Mouse (Mus musculus) heart, embryonic 14.5 days (tissue): Measurements from ENCODE around the gene Aebp1. TPM values are rescaled to one million over a fixed set of nuclear protein-coding genes. Genes with fewer than 3 reads are reported as not detected.
A peak's percentile ranks its signal among the peaks of the same experiment; 100 is the strongest.

Experiments used
- ATAC-seq: fragments of 200-750 bp; cut with Nextera tagmentation; 2 replicates; pipeline ENCODE4 v1.8.0; 2017; ENCODE audit warnings: low read depth, moderate TSS enrichment; ENCODE audit not compliant: insufficient number of reproducible peaks, insufficient read depth, low FRiP score
- H3K27ac ChIP-seq, 2 experiments: fragments of 200-500 bp in 1 of 2; fragments of 300-500 bp in 1 of 2; sonication (generic) in 1 of 2; replicated peaks in 1 of 2; 2 replicates each; pipeline ENCODE4 v1.5.1; 2012 to 2014; ENCODE audit warnings: low read depth in 2 of 2, low read length in 2 of 2, control low read depth in 1 of 2, mild to moderate bottlenecking in 1 of 2, mixed read lengths in 1 of 2; ENCODE audit not compliant: control insufficient read depth in 1 of 2, insufficient read depth in 1 of 2
- H3K27me3 ChIP-seq: fragments of 300-500 bp; sonication (generic); 2 replicates; pipeline ENCODE4 v1.6.1; 2014; ENCODE audit warnings: mild to moderate bottlenecking, low read length, control low read depth; ENCODE audit not compliant: control insufficient read depth, insufficient read depth
- H3K36me3 ChIP-seq: fragments of 300-500 bp; sonication (generic); 2 replicates; pipeline ENCODE4 v1.6.1; 2014; ENCODE audit warnings: mild to moderate bottlenecking, control low read depth, low read length, mixed read lengths; ENCODE audit not compliant: control insufficient read depth, insufficient read depth
- H3K4me1 ChIP-seq, 2 experiments: fragments of 200-500 bp in 1 of 2; fragments of 300-500 bp in 1 of 2; sonication (generic) in 1 of 2; 2 replicates each; pipeline ENCODE4 v1.6.1; 2012 to 2014; ENCODE audit warnings: low read length in 2 of 2, control low read depth in 1 of 2, mixed read lengths in 1 of 2; ENCODE audit not compliant: control insufficient read depth in 2 of 2, insufficient read depth in 2 of 2
- H3K4me2 ChIP-seq: fragments of 300-500 bp; sonication (generic); 2 replicates; pipeline ENCODE4 v1.6.1; 2014; ENCODE audit warnings: mild to moderate bottlenecking, low read length
- H3K4me3 ChIP-seq, 2 experiments: fragments of 200-500 bp in 1 of 2; fragments of 300-500 bp in 1 of 2; sonication (generic) in 1 of 2; 2 replicates each; pipeline ENCODE4 v1.5.1; 2012 to 2014; ENCODE audit warnings: low read length in 2 of 2, mild to moderate bottlenecking in 2 of 2, control low read depth in 1 of 2, low read depth in 1 of 2, moderate library complexity in 1 of 2; ENCODE audit not compliant: control insufficient read depth in 1 of 2, insufficient read depth in 1 of 2
- H3K9ac ChIP-seq: fragments of 300-500 bp; sonication (generic); 2 replicates; pipeline ENCODE4 v1.6.1; 2014; ENCODE audit warnings: mild to moderate bottlenecking, low read length
- H3K9me3 ChIP-seq: fragments of 300-500 bp; sonication (generic); 2 replicates; pipeline ENCODE4 v1.6.1; 2016; ENCODE audit warnings: low read length, control low read depth; ENCODE audit not compliant: control insufficient read depth
- WGBS: fragments of 180-500 bp; shearing (Covaris S2); extraction: QIAGEN DNeasy Blood & Tissue Kit; methylation state at CpG from one replicate; pipeline ENCODE4 v1.1.7; 2014; 5-methylcytosine and 5-hydroxymethylcytosine counted together
- polyA plus RNA-seq: library from polyadenylated mRNA; unstranded; fragments of >200 nt; fragmentation: Nextera tagmentation; extraction: Ambion mirVana; gene quantifications from 2 replicates; pipeline ENCODE4 v1.2.1, GENCODE M21; 2014

The Aebp1 gene
- polyA plus RNA-seq, 1 experiment from 2014 or later: 32.8 TPM

DNA sequence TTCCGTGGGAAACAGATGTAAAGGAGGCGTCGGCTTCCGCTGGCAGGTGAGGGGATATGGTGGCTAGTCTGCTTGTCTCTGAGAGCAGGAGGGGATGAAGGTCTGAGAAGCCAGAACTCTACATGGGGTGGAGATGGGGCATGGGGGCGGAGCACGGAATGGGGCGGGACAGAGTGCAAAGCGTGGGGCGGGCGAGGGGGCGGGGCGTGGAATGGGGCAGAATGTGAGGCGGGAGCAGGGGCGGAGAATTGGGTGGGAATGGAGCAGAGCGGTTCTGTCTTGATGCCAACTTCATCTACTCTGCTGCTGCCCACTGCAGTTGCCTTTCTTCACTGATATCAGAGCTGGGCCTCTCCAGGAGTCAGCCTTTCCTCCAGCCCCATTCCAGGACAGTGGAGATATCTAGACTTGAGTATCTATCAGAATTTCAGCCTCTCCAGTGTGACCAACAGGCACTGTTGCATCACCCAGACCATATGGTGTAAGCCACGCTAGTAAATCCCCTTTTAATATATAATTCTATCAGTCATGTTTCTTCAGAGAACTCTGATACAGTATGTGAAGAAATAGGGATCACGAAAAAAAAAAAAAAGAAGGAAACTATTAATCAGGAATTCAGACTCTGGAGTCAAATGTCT is 58.7 kb downstream of the Aebp1 start:
- Histone ChIP-seq H3K4me2 (no peak overlapping the region), H3K4me1 (peaks cover 8 to 10% of the 10 kb centered on the region in 2 experiments), H3K9ac (no peak overlapping the region), H3K9me3 (no peaks in the 10 kb centered on the region), H3K27me3 (no peaks in the 10 kb centered on the region), H3K27ac (no peak overlapping the region), H3K36me3 (no peaks in the 10 kb centered on the region), H3K4me3 (no peak overlapping the region)
- peak; percentile 35; the same call in 1 of the 2 replicates for ATAC-seq
- 37% methylated on average over 17 of the region's 17 CpGs for WGBS

Other genes with a start within 250 kb of the Aebp1 start
- gene Mrps24, start 146.3 kb upstream of the Aebp1 start, polyA plus RNA-seq: 219 and 235 TPM in 2 replicates
- gene Urgcp, start 99.6 kb upstream of the Aebp1 start, polyA plus RNA-seq: 19.9 and 22.1 TPM in 2 replicates
- 65.6 and 71.2 TPM in 2 replicates for gene Dbnl, start 73.5 kb upstream of the Aebp1 start, polyA plus RNA-seq
- gene Pgam2, start 58.2 kb upstream of the Aebp1 start, polyA plus RNA-seq: 1,077 and 1,126 TPM in 2 replicates
- 5.6 and 7.0 TPM in 2 replicates for gene Polm, start 23.9 kb upstream of the Aebp1 start, polyA plus RNA-seq
- gene Pold2, start 16.3 kb downstream of the Aebp1 start, polyA plus RNA-seq: 77.0 and 86.2 TPM in 2 replicates
- 5,314 and 7,420 TPM in 2 replicates for gene Myl7, start 36.8 kb downstream of the Aebp1 start, polyA plus RNA-seq
- 0.39 and 0.65 TPM in 2 replicates for gene Gck, start 88.1 kb downstream of the Aebp1 start, polyA plus RNA-seq
- gene Ykt6, start 93.7 kb downstream of the Aebp1 start, polyA plus RNA-seq: 17.8 and 19.1 TPM in 2 replicates
- 2.4 and 2.5 TPM in 2 replicates for gene Camk2b, start 204.4 kb downstream of the Aebp1 start, polyA plus RNA-seq